Mouse (Mus musculus) gastrocnemius, postnatal 4 days (tissue): Measurements from ENCODE around the gene Zic4. TPM values are rescaled to one million over a fixed set of nuclear protein-coding genes. Genes with fewer than 3 reads are reported as not detected.
A peak's percentile ranks its signal among the peaks of the same experiment; 100 is the strongest.

Experiments
- DNase-seq, 2 experiments: peaks; one replicate each; pipeline ENCODE4 v3.0.0; 2021 to 2022; ENCODE audit warnings: low spot score in 2 of 2, mixed read lengths in 2 of 2
- total RNA-seq, 2 experiments: library from RNA; stranded (reverse); gene quantifications; 2 replicates each; pipeline ENCODE4 v1.2.3; 2021

The Zic4 gene
- total RNA-seq, 2 experiments from 2014 or later: 0.73 to 0.78 TPM

GRCm38 (mm10) chr9:91378411-91379299, 16.4 kb downstream of the Zic4 start:
- DNase-seq: no peak

GRCm38 (mm10) chr9:91379300-91379635, 17.1 kb downstream of the Zic4 start:
- DNase-seq: no peak

GRCm38 (mm10) chr9:91379781-91380457, 17.7 kb downstream of the Zic4 start:
- no peak for DNase-seq

- no peak for DNase-seq
These were observed 18.3 kb downstream of the Zic4 start for GRCm38 (mm10) chr9:91380458-91380914.

- peak in 1 of 2 experiments; percentile 51 for DNase-seq
These were observed 19.3 kb downstream of the Zic4 start for GRCm38 (mm10) chr9:91381284-91382110.

- no peak for DNase-seq
These were observed 19.8 kb downstream of the Zic4 start for GRCm38 (mm10) chr9:91382111-91382379.

- DNase-seq: no peak
These were observed 20.4 kb downstream of the Zic4 start for GRCm38 (mm10) chr9:91382471-91383255.

- no peak for DNase-seq
These were observed 21.4 kb downstream of the Zic4 start for GRCm38 (mm10) chr9:91383441-91384135.

GRCm38 (mm10) chr9:91384136-91384500, 21.9 kb downstream of the Zic4 start:
- DNase-seq: no peak

GRCm38 (mm10) chr9:91384693-91385560, 22.7 kb downstream of the Zic4 start:
- no peak for DNase-seq

GRCm38 (mm10) chr9:91385561-91386430, 23.6 kb downstream of the Zic4 start:
- no peak for DNase-seq

GRCm38 (mm10) chr9:91386502-91386890, 24.3 kb downstream of the Zic4 start:
- DNase-seq: no peak

- no peak for DNase-seq
These were observed 24.9 kb downstream of the Zic4 start for GRCm38 (mm10) chr9:91386891-91387739.

- DNase-seq: no peak
These were observed 25.5 kb downstream of the Zic4 start for GRCm38 (mm10) chr9:91387740-91388080.

GRCm38 (mm10) chr9:91388173-91388572, 26.0 kb downstream of the Zic4 start:
- DNase-seq: no peak

GRCm38 (mm10) chr9:91393376-91394068, 31.3 kb downstream of the Zic4 start:
- no peak for DNase-seq

GRCm38 (mm10) chr9:91394211-91394646, 32.0 kb downstream of the Zic4 start:
- no peak for DNase-seq
